Mouse (Mus musculus): Measurements from ENCODE around the gene Dhx29. TPM values are rescaled to one million over a fixed set of nuclear protein-coding genes. Genes with fewer than 3 reads are reported as not detected.

Dhx29 gene
- 10 to 100 TPM; 13.4 to 16.0 TPM for total RNA-seq (2021)
- long read RNA-seq, experiment 1, full-length matches to known transcripts = 23 of 25 reads
- long read RNA-seq, experiment 1, partial matches to known transcripts = 1 of 25 reads
- long read RNA-seq, experiment 1, other reads (novel, unspliced or antisense) = 1 of 25 reads
- long read RNA-seq, experiment 2, full-length matches to known transcripts = 26 of 28 reads
- long read RNA-seq, experiment 2, partial matches to known transcripts = 0 of 28 reads
- long read RNA-seq, experiment 2, other reads (novel, unspliced or antisense) = 2 of 28 reads

DNA sequence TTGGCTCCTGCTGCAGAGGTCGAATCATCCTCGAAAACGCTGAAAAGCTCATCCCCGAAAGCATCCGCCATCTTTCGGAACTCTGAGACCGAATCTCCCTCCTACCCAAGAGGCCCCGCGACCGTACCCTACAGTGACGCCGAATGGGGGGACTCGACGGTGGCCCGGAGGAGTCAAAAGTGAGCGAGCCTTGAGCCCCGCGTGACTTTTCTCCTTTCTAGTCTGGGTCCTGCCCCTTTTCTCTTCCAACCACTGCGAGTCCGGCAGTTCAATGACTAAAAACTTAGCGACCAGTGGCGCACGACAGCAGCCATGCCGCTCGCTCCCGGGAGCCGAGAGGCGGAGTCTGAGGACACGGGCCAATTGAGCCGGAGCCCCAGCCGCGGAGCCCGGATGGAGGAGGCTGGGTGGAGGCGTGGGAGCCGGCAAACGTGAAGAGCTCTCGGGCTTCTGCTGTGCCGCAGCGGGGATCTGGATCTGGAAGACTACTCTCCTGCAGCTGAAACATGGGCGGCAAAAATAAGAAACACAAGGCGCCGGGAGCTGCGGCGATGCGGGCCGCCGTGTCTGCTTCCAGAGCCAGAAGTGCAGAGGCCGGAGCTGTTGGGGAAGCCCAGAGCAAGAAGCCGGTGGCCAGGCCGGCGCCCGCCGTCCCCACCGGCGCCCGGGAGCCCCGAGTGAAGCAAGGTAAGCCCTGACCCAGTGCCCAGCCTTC is at the start of gene Dhx29, which contains the start of gene Mtrex:
Gene Dhx29, plus strand, starts transcription at position 168 of the 715 bp plus-strand sequence.
Gene Mtrex, minus strand, starts transcription at position 112 of the 715 bp plus-strand sequence.
- peak within 1 kb of the TSS; percentile 85 for H3K27ac ChIP-seq
- intact Hi-C loops (cut with DNase I) = loop anchor here (1.0 to 5.0 kb wide), 2 partner anchors 109 to 265 kb away; partner anchors contain the start of gene Slc38a9
- no peak for TF ChIP-seq CTCF (IDR thresholded peaks at IDR 0.05)
- peak; percentile 99 for DNase-seq
- peak within 1 kb of the TSS; percentile 95 for H3K4me3 ChIP-seq

DNA sequence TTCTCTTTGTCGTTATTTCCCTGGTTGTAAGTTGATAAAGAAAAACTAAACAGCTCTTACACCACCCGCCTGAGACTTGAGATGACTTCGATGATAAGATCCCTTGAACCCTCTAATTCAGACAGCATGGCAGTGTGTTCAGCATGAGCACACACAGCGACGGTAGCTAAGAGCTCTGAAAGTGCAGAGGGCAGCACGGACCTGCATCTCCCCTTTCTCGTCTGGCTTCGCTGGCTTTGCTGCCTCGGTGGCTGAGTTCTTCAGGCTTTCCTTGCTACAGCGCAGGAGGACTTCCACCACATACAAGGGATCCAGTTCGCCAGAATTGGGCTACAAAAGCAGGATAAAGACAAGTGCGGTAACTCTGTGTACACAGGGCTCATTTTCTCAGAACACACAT is 40.0 kb upstream of the Dhx29 start:
- no peak for TF ChIP-seq CTCF (IDR thresholded peaks at IDR 0.05)
- no peak for DNase-seq
- no peak overlapping the region for H3K4me3 ChIP-seq
- no peak overlapping the region for H3K27ac ChIP-seq
- intact Hi-C loops (cut with DNase I) = no loop called here

DNA sequence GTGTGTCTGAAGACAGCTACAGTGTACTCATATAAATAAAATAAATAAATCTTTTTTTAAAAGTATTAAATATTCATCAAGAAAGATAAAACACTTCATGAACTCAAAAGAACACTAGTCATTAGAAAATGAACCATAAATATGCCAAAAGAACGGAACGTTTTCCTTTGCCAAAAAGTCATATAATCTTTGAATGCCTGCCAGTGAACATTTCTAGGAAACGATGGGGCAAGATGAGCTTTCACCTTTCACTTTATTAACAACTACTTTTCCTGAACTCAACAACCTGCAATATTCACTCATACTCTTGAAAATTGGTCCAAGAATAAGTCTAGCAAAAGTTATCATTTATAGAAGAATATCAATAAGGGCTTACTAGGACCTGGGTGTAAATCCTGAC is 25.1 kb upstream of the Dhx29 start:
- TF ChIP-seq CTCF (IDR thresholded peaks at IDR 0.05) = no peak
- intact Hi-C loops (cut with DNase I) = no loop called here

DNA sequence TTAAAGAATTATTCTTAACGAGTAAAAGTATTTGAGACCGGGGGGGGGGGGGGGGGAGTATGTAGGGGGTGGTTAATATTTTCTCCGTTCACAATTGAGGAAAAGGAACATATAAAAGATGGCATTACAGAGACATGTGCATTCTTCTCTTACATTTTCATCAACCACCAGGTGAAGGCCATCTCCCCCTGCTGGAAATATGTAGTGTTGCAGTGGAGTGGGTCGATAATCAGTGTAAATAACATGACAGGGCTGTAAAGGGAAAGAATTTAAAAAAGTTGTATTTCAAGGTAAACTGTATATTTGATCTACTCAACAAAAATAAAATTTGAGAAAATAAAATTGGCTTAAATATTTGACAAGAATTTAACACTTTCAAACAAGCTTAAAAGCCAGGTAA is 17.6 kb upstream of the Dhx29 start:
- H3K4me3 ChIP-seq = no peak overlapping the region
- no peak overlapping the region for H3K27ac ChIP-seq
- intact Hi-C loops (cut with DNase I) = loop anchor here (1.0 kb wide), 1 partner anchor 235 kb away; no protein-coding TSS in a partner anchor
- DNase-seq = peak; percentile 35
- peak; percentile 79 for TF ChIP-seq CTCF (IDR thresholded peaks at IDR 0.05)

More for the DNA sequence above, 25.1 kb upstream of the Dhx29 start:
- Histone ChIP-seq H3K27ac (no peak overlapping the region), H3K4me3 (no peak overlapping the region)
- DNase-seq = no peak

DNA sequence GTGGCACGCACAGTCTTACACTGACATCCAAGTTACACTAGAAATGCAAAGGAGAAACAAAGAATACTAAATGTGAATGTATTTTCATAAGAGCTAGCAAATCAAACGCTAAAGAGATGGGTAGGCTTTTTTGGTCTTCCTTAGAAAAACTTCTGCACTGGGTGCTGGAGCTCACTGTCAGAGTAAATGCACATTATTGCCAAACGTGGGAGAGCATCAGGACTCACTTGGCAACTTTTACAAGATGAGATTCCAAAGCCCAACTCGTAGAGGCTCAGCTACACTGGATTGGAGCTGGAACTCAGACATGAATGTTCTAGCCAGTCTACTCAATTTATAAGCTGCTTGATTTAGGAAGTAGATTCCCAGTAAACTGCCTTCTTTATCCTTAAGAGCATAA is 16.8 kb upstream of the Dhx29 start:
- Histone ChIP-seq H3K4me3 (no peak overlapping the region), H3K27ac (no peak overlapping the region)
- intact Hi-C loops (cut with DNase I) = no loop called here
- no peak for DNase-seq
- no peak for TF ChIP-seq CTCF (IDR thresholded peaks at IDR 0.05)

DNA sequence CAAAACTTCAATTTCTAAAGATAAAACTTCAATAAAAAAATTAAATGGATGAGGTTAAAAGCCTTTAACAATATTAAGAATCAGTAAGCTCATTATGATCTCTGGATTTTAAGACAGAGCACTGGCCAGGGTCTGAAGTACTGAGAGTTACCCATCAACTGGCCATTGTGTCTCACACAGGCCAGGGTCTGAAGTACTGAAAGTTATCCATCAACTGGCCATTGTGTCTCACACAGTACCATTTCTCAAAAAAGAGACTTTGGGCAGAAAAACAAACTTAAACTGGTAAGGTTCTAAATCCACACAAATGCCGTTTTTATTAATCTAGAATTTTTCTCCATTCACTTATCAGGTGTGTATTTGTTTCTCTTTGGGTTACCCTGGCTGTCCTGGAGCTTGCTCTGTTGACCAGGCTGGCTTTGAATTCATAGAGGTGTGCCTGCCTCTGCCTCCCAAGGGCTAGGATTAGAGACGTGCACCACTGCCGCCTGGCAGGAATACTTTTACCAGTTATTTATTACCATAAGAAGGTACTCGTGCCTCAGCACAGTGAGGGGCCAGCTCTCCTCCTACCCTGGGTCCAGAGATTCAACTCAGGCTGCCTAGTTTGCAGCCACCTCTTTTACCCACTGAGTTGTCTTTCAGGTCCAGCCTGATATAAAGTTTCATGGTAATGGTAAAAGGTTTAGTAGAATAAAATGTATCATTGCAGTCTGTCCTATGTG is 8.0 kb upstream of the Dhx29 start:
- intact Hi-C loops (cut with DNase I) = loop anchor here (5.0 kb wide), 1 partner anchor 37 kb away; no protein-coding TSS in a partner anchor
- no peak overlapping the region for H3K27ac ChIP-seq
- no peak overlapping the region for H3K4me3 ChIP-seq
- no peak for DNase-seq
- TF ChIP-seq CTCF (IDR thresholded peaks at IDR 0.05) = no peak

DNA sequence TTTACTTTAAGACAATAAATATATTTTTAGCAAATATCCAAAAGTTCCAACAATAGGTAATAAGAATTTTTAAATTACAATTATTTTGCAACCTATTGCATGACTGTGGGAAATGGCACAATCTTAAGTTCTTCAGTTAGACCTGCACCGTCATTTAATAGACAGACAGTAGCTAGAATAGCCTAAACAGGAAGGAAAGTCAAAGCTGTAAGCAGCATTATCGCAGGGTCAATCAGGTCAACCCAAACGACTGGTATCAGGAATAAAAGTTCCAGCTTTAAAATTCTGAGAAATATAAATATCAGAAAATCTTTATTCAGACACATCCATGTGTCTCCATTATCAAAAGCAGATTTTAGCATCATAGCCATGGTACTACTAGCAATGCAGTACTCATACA is 6.3 kb upstream of the Dhx29 start:
- DNase-seq = no peak
- no peak overlapping the region for H3K27ac ChIP-seq
- intact Hi-C loops (cut with DNase I) = no loop called here
- no peak for TF ChIP-seq CTCF (IDR thresholded peaks at IDR 0.05)
- H3K4me3 ChIP-seq = no peak overlapping the region

DNA sequence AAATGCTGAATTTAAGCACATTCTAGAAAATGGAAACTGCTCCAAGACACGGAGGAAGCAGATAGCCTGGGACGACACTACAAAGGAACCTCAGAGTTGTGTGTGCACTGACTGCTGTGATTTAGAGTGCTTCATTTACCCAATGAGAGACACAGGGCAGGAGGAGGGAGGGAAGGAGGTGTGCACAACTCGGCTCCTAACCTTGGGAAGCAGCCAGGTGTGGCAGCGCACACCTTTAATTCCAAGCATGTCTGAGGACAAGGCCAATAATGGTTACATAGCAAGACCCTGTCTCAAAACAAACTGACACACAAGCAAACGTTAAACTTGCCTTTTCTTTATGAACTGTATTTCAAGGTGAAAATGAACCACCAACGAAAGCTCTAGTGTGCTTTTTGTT is 2.0 kb upstream of the Dhx29 start:
- intact Hi-C loops (cut with DNase I) = loop anchor here (5.0 kb wide), 1 partner anchor 263 kb away; the partner anchor contains the start of gene Slc38a9

DNA sequence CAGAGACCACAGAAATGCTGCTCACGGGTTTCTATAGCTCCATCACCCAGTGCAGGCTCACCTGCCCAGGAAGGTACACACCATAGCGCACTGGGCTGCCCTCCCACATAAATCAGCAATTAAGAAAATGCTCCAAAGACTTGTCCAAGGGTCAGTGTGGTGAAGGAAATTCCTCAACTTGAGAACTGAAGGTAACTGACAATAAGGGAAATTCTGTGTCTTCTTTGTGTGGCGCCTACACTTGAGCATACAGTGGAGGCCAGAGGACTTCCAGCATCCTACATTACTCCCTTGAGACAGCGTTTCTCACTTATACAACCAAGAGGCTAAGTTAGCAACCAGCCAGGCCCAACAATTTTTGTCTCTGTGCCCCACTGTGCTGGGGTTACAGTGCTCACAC is 1.3 kb upstream of the Dhx29 start:
- H3K4me3 ChIP-seq = peak overlapping the region; percentile 95
- TF ChIP-seq CTCF (IDR thresholded peaks at IDR 0.05) = no peak
- no peak for DNase-seq
- intact Hi-C loops (cut with DNase I) = loop anchor here (5.0 kb wide), 1 partner anchor 264 kb away; the partner anchor contains the start of gene Slc38a9
- H3K27ac ChIP-seq = no peak overlapping the region

More for the DNA sequence above, 2.0 kb upstream of the Dhx29 start:
- TF ChIP-seq CTCF (IDR thresholded peaks at IDR 0.05) = no peak
- Histone ChIP-seq H3K4me3 (no peak overlapping the region), H3K27ac (no peak overlapping the region)
- no peak for DNase-seq

DNA sequence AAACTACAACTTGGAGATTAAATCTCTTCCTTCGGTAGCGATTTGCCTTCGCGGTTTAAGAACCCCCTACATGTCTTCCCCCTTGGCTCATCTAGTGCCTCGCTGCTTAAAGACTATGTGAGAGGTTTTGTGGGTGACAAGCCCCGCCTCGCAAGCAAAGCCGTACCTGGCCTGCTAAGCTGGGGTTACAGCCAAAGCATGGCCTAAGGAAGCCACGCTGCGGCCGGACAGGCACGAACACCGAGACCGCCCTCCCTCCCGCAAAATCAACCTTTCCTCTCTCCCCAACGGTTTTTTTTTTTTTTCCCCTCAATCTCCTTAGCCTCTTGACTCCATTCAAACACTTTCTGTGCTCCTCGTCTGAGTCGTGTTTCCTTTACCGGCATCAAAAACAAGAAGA is 458 bp upstream of the Dhx29 start:
- DNase-seq = peak; percentile 48
- no peak for TF ChIP-seq CTCF (IDR thresholded peaks at IDR 0.05)
- peak overlapping the region; percentile 85 for H3K27ac ChIP-seq
- intact Hi-C loops (cut with DNase I) = loop anchor here (5.0 kb wide), 1 partner anchor 264 kb away; the partner anchor contains the start of gene Slc38a9
- peak overlapping the region; percentile 95 for H3K4me3 ChIP-seq

DNA sequence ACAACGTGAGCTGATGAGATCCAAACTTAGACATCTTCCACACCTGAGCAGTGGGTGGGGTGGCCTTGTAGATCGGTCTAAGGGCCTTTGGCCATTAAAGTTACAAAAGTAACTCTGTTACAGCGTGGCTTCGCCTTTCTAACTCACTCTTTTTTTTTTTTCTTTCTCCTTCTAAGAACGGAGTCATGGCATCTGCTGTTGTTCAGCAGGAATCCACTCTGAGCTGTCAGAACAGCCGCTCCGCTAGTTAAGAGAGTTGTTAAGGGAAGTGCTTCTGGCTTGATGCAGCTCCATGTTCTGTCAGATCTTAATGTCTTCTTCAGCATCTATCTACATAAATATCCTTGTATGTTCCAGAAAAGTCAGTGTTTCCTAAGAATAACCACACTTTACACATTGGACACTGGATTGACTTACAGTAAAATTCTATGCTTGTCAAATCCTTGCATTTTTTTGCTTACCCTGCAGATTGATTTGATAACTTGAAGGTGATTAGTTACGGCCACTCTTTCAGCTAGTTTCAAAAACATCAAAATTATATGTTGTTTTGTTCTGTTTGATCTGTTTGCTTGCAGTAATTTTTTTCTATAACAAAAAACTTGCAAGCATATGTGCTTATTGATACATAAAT is 899 bp downstream of the Dhx29 start:
- no peak for DNase-seq
- no peak for TF ChIP-seq CTCF (IDR thresholded peaks at IDR 0.05)
- H3K27ac ChIP-seq = peak overlapping the region; percentile 85
- intact Hi-C loops (cut with DNase I) = loop anchor here (1.0 to 5.0 kb wide), 2 partner anchors 108 to 266 kb away; partner anchors contain the start of gene Slc38a9
- peak overlapping the region; percentile 95 for H3K4me3 ChIP-seq

DNA sequence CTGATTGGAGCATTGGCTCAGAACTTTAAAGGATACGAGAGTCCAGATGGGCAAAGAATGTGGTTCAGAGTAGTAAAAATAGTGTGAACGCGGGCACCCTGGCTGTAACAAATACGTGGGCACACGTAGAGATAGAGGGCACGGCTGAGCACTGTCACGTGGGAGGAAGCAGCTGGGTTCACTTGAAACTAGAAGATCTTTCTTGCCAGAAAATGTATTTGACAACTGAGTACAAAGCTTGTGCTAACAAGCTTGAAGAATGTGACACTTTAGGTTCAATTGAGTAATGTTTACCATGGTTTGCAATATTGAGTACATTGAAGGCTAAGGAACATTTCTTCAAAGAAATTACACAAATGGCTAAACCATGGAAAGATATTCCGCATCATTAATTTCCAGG is 10.9 kb downstream of the Dhx29 start:
- intact Hi-C loops (cut with DNase I) = no loop called here
- H3K4me3 ChIP-seq = no peak overlapping the region

More for the DNA sequence above, 10.9 kb downstream of the Dhx29 start:
- no peak for DNase-seq
- TF ChIP-seq CTCF (IDR thresholded peaks at IDR 0.05) = no peak
- H3K27ac ChIP-seq = no peak overlapping the region
